Mouse (Mus musculus) right cerebral cortex, postnatal 10 days (tissue): ENCODE data around the gene Kcnj11.

Source experiments
- DNase-seq, 2 experiments: peaks; one replicate each; pipeline ENCODE4 v3.0.0; 2021; ENCODE audit warnings: low spot score in 2 of 2

Kcnj11 gene

GRCm38 (mm10) chr7:46049981-46050380 lies 50.6 kb downstream of the Kcnj11 start:
- DNase-seq, result no peak

DNA sequence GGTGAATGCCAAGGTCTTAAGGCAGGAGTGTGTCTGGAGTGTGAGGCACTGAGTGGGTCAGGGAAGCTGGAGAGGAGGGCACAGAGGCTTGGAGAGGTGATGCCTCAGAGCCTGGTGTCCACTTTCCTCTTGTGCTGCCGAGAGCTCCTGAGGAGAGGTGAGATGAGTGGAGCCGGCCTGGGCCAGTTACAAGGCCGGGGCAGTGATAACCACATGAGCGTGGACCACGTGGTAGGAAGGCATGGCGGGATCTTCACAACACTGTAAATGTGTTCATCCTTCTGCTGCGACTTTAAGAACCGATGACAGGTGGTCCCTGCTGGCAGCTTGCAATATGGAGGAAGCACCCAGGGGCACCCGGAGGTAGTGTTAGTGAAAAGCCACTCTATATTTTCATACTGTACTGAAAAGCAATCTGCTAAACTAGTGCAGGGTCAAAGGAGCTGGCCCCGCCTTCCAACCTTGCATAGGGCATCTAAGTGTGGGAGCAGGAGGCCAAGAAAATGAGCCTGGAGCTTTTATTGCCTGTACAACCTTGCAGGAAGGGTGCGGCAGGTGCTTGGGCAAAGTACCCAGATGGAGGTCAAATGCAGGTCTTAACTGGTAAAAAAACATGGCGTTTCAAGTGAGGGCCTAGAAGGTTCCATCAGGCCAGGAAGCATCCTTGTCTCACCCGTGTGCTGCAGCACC lies 52.5 kb downstream of the Kcnj11 start:
- DNase-seq, result no peak

- no peak for DNase-seq
These were observed 54.7 kb downstream of the Kcnj11 start for GRCm38 (mm10) chr7:46045882-46046281.

DNA sequence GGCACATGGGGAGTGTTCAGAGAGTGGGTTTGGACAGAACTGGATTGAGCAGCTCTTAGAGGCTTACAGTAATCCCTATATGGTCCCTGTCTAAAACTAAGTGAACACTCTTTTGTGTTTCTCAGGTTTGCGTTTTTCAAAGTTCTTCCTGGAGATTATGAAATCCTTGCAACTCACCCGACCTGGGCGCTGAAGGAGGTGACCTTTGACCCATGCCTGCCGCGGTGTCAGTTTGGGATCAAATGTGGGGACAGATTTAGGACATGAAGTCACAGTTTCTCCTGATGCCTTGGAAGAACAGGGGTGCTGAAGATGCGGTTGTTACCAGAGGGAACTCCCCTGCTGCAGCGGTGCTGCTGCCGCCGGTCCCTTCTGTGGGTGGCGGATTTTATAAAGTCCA lies 56.5 kb downstream of the Kcnj11 start:
- DNase-seq, result no peak
